Mouse (Mus musculus) heart, embryonic 14.5 days (tissue): ENCODE measurements around the gene Fam19a1. TPM values are rescaled to one million over a fixed set of nuclear protein-coding genes. Genes with fewer than 3 reads are reported as not detected.

ENCODE experiments used
- ATAC-seq: fragments of 200-750 bp; cut with Nextera tagmentation; 2 replicates; pipeline ENCODE4 v1.8.0; 2017; ENCODE audit warnings: low read depth, moderate TSS enrichment; ENCODE audit not compliant: insufficient number of reproducible peaks, insufficient read depth, low FRiP score
- H3K27ac ChIP-seq, 2 experiments: fragments of 200-500 bp in 1 of 2; fragments of 300-500 bp in 1 of 2; sonication (generic) in 1 of 2; replicated peaks in 1 of 2; 2 replicates each; pipeline ENCODE4 v1.5.1; 2012 to 2014; ENCODE audit warnings: low read depth in 2 of 2, low read length in 2 of 2, control low read depth in 1 of 2, mild to moderate bottlenecking in 1 of 2, mixed read lengths in 1 of 2; ENCODE audit not compliant: control insufficient read depth in 1 of 2, insufficient read depth in 1 of 2
- H3K27me3 ChIP-seq: fragments of 300-500 bp; sonication (generic); 2 replicates; pipeline ENCODE4 v1.6.1; 2014; ENCODE audit warnings: mild to moderate bottlenecking, low read length, control low read depth; ENCODE audit not compliant: control insufficient read depth, insufficient read depth
- H3K36me3 ChIP-seq: fragments of 300-500 bp; sonication (generic); 2 replicates; pipeline ENCODE4 v1.6.1; 2014; ENCODE audit warnings: mild to moderate bottlenecking, control low read depth, low read length, mixed read lengths; ENCODE audit not compliant: control insufficient read depth, insufficient read depth
- H3K4me1 ChIP-seq, 2 experiments: fragments of 200-500 bp in 1 of 2; fragments of 300-500 bp in 1 of 2; sonication (generic) in 1 of 2; 2 replicates each; pipeline ENCODE4 v1.6.1; 2012 to 2014; ENCODE audit warnings: low read length in 2 of 2, control low read depth in 1 of 2, mixed read lengths in 1 of 2; ENCODE audit not compliant: control insufficient read depth in 2 of 2, insufficient read depth in 2 of 2
- H3K4me2 ChIP-seq: fragments of 300-500 bp; sonication (generic); 2 replicates; pipeline ENCODE4 v1.6.1; 2014; ENCODE audit warnings: mild to moderate bottlenecking, low read length
- H3K4me3 ChIP-seq, 2 experiments: fragments of 200-500 bp in 1 of 2; fragments of 300-500 bp in 1 of 2; sonication (generic) in 1 of 2; 2 replicates each; pipeline ENCODE4 v1.5.1; 2012 to 2014; ENCODE audit warnings: low read length in 2 of 2, mild to moderate bottlenecking in 2 of 2, control low read depth in 1 of 2, low read depth in 1 of 2, moderate library complexity in 1 of 2; ENCODE audit not compliant: control insufficient read depth in 1 of 2, insufficient read depth in 1 of 2
- H3K9ac ChIP-seq: fragments of 300-500 bp; sonication (generic); 2 replicates; pipeline ENCODE4 v1.6.1; 2014; ENCODE audit warnings: mild to moderate bottlenecking, low read length
- H3K9me3 ChIP-seq: fragments of 300-500 bp; sonication (generic); 2 replicates; pipeline ENCODE4 v1.6.1; 2016; ENCODE audit warnings: low read length, control low read depth; ENCODE audit not compliant: control insufficient read depth
- WGBS: fragments of 180-500 bp; shearing (Covaris S2); extraction: QIAGEN DNeasy Blood & Tissue Kit; methylation state at CpG from one replicate; pipeline ENCODE4 v1.1.7; 2014; 5-methylcytosine and 5-hydroxymethylcytosine counted together
- polyA plus RNA-seq: library from polyadenylated mRNA; unstranded; fragments of >200 nt; fragmentation: Nextera tagmentation; extraction: Ambion mirVana; gene quantifications from 2 replicates; pipeline ENCODE4 v1.2.1, GENCODE M21; 2014

Gene Fam19a1
- polyA plus RNA-seq, 1 experiment from 2014 or later: 0.11 TPM

- 78% methylated on average over 2 of the region's 2 CpGs for WGBS
- no peaks in the 10 kb centered on the region for H3K36me3 ChIP-seq
- H3K9ac ChIP-seq: no peak overlapping the region
- no peaks in the 10 kb centered on the region for H3K9me3 ChIP-seq
- H3K4me1 ChIP-seq: no peaks in the 10 kb centered on the region
- H3K4me3 ChIP-seq: no peak overlapping the region
- ATAC-seq: no peak
- no peaks in the 10 kb centered on the region for H3K27me3 ChIP-seq
- no peak overlapping the region for H3K4me2 ChIP-seq
- H3K27ac ChIP-seq: no peak overlapping the region
Observed at GRCm38 (mm10) chr6:96254815-96255214, 141.9 kb downstream of the Fam19a1 start.

GRCm38 (mm10) chr6:96258651-96259050, 145.7 kb downstream of the Fam19a1 start:
- H3K9ac ChIP-seq: no peak overlapping the region
- no peak overlapping the region for H3K4me2 ChIP-seq
- WGBS: 93% methylated on average over 3 of the region's 3 CpGs
- no peaks in the 10 kb centered on the region for H3K36me3 ChIP-seq
- H3K4me1 ChIP-seq: no peaks in the 10 kb centered on the region
- H3K9me3 ChIP-seq: no peaks in the 10 kb centered on the region
- H3K4me3 ChIP-seq: no peak overlapping the region
- H3K27me3 ChIP-seq: no peaks in the 10 kb centered on the region
- no peak overlapping the region for H3K27ac ChIP-seq
- no peak for ATAC-seq

GRCm38 (mm10) chr6:96266456-96266855, 153.5 kb downstream of the Fam19a1 start:
- Histone ChIP-seq H3K9me3 (no peaks in the 10 kb centered on the region), H3K27ac (no peak overlapping the region), H3K4me1 (no peaks in the 10 kb centered on the region), H3K4me2 (no peak overlapping the region), H3K4me3 (no peak overlapping the region), H3K36me3 (no peaks in the 10 kb centered on the region), H3K27me3 (no peaks in the 10 kb centered on the region), H3K9ac (no peak overlapping the region)
- ATAC-seq: no peak
- 61% methylated on average over 4 of the region's 4 CpGs for WGBS

- no peak for ATAC-seq
Observed at GRCm38 (mm10) chr6:96268788-96269187, 155.8 kb downstream of the Fam19a1 start.

GRCm38 (mm10) chr6:96270436-96270835, 157.5 kb downstream of the Fam19a1 start:
- no peak overlapping the region for H3K9ac ChIP-seq
- 82% methylated on average over 5 of the region's 5 CpGs for WGBS
- no peak overlapping the region for H3K27ac ChIP-seq
- H3K4me1 ChIP-seq: no peaks in the 10 kb centered on the region
- no peaks in the 10 kb centered on the region for H3K36me3 ChIP-seq
- H3K9me3 ChIP-seq: no peaks in the 10 kb centered on the region
- no peak overlapping the region for H3K4me2 ChIP-seq
- H3K4me3 ChIP-seq: no peak overlapping the region
- no peak for ATAC-seq
- H3K27me3 ChIP-seq: no peaks in the 10 kb centered on the region

More at GRCm38 (mm10) chr6:96268788-96269187, 155.8 kb downstream of the Fam19a1 start:
- H3K36me3 ChIP-seq: no peaks in the 10 kb centered on the region
- H3K4me3 ChIP-seq: no peak overlapping the region
- no peak overlapping the region for H3K4me2 ChIP-seq
- no peaks in the 10 kb centered on the region for H3K9me3 ChIP-seq
- H3K9ac ChIP-seq: no peak overlapping the region
- H3K27me3 ChIP-seq: no peaks in the 10 kb centered on the region
- H3K4me1 ChIP-seq: no peaks in the 10 kb centered on the region
- H3K27ac ChIP-seq: no peak overlapping the region

- Histone ChIP-seq H3K27ac (no peak overlapping the region), H3K4me1 (no peaks in the 10 kb centered on the region), H3K27me3 (no peaks in the 10 kb centered on the region), H3K4me2 (no peak overlapping the region), H3K9ac (no peak overlapping the region), H3K4me3 (no peak overlapping the region), H3K9me3 (no peaks in the 10 kb centered on the region), H3K36me3 (no peaks in the 10 kb centered on the region)
- ATAC-seq: no peak
- 76% methylated on average over 4 of the region's 4 CpGs for WGBS
Observed at GRCm38 (mm10) chr6:96283731-96284130, 170.8 kb downstream of the Fam19a1 start.

- WGBS: 74% methylated on average over 4 of the region's 4 CpGs
- no peaks in the 10 kb centered on the region for H3K27me3 ChIP-seq
- H3K9ac ChIP-seq: no peak overlapping the region
- no peak for ATAC-seq
- H3K4me2 ChIP-seq: no peak overlapping the region
- no peak overlapping the region for H3K27ac ChIP-seq
- no peaks in the 10 kb centered on the region for H3K9me3 ChIP-seq
- H3K4me1 ChIP-seq: no peaks in the 10 kb centered on the region
- no peak overlapping the region for H3K4me3 ChIP-seq
- H3K36me3 ChIP-seq: no peaks in the 10 kb centered on the region
Observed at GRCm38 (mm10) chr6:96284590-96284989, 171.6 kb downstream of the Fam19a1 start.

GRCm38 (mm10) chr6:96286276-96286675, 173.3 kb downstream of the Fam19a1 start:
- Histone ChIP-seq H3K9me3 (no peaks in the 10 kb centered on the region), H3K27ac (no peak overlapping the region), H3K36me3 (no peaks in the 10 kb centered on the region), H3K9ac (no peak overlapping the region), H3K4me2 (no peak overlapping the region), H3K4me1 (no peaks in the 10 kb centered on the region), H3K4me3 (no peak overlapping the region), H3K27me3 (no peaks in the 10 kb centered on the region)
- 52% methylated on average over 4 of the region's 4 CpGs for WGBS
- ATAC-seq: no peak
